Mouse (Mus musculus): ENCODE results near the gene Ift88.

Gene Ift88

GRCm38 (mm10) chr14:57423432-57424211 is at the start of gene Ift88:
Gene Ift88 (plus strand): TSS chr14:57424062.
- in situ Hi-C loops (cut with MboI, MseI) = no loop called here

GRCm38 (mm10) chr14:57375205-57375604 is 48.7 kb upstream of the Ift88 start:
- in situ Hi-C loops (cut with MboI, MseI) = no loop called here

GRCm38 (mm10) chr14:57376016-57376415 is 47.8 kb upstream of the Ift88 start:
- in situ Hi-C loops (cut with MboI, MseI) = no loop called here

GRCm38 (mm10) chr14:57376956-57377355 is 46.9 kb upstream of the Ift88 start:
- in situ Hi-C loops (cut with MboI, MseI) = no loop called here

- in situ Hi-C loops (cut with MboI, MseI) = no loop called here
Measured at GRCm38 (mm10) chr14:57377531-57377930, 46.3 kb upstream of the Ift88 start.

- in situ Hi-C loops (cut with MboI, MseI) = loop anchor here (10.0 kb wide), 1 partner anchor 59 kb away; no protein-coding TSS in a partner anchor
Measured at GRCm38 (mm10) chr14:57385667-57386066, 38.2 kb upstream of the Ift88 start.

- in situ Hi-C loops (cut with MboI, MseI) = loop anchor here (10.0 kb wide), 1 partner anchor 58 kb away; no protein-coding TSS in a partner anchor
Measured at GRCm38 (mm10) chr14:57386758-57387561, 36.9 kb upstream of the Ift88 start.

- in situ Hi-C loops (cut with MboI, MseI) = no loop called here
Measured at GRCm38 (mm10) chr14:57391621-57392020, 32.2 kb upstream of the Ift88 start.

- in situ Hi-C loops (cut with MboI, MseI) = no loop called here
Measured at GRCm38 (mm10) chr14:57392278-57392677, 31.6 kb upstream of the Ift88 start.

GRCm38 (mm10) chr14:57395470-57395869 is 28.4 kb upstream of the Ift88 start:
- in situ Hi-C loops (cut with MboI, MseI) = no loop called here

- in situ Hi-C loops (cut with MboI, MseI) = no loop called here
Measured at GRCm38 (mm10) chr14:57397221-57397620, 26.6 kb upstream of the Ift88 start.

GRCm38 (mm10) chr14:57398065-57398757 is 25.7 kb upstream of the Ift88 start, which contains the start of gene Cryl1:
Gene Cryl1 (minus strand): TSS chr14:57398529.
- in situ Hi-C loops (cut with MboI, MseI) = no loop called here

GRCm38 (mm10) chr14:57398813-57399427 is 24.9 kb upstream of the Ift88 start:
- in situ Hi-C loops (cut with MboI, MseI) = no loop called here

- in situ Hi-C loops (cut with MboI, MseI) = no loop called here
Measured at GRCm38 (mm10) chr14:57402815-57403214, 21.0 kb upstream of the Ift88 start.

GRCm38 (mm10) chr14:57407039-57407987 is 16.5 kb upstream of the Ift88 start:
- in situ Hi-C loops (cut with MboI, MseI) = loop anchor here (5.0 kb wide), 1 partner anchor 35 kb away; no protein-coding TSS in a partner anchor

- in situ Hi-C loops (cut with MboI, MseI) = loop anchor here (5.0 kb wide), 1 partner anchor 36 kb away; no protein-coding TSS in a partner anchor
Measured at GRCm38 (mm10) chr14:57408100-57408499, 15.8 kb upstream of the Ift88 start.

- in situ Hi-C loops (cut with MboI, MseI) = loop anchor here (5.0 kb wide), 1 partner anchor 37 kb away; no protein-coding TSS in a partner anchor
Measured at GRCm38 (mm10) chr14:57409106-57409505, 14.8 kb upstream of the Ift88 start.

GRCm38 (mm10) chr14:57412166-57412565 is 11.7 kb upstream of the Ift88 start:
- in situ Hi-C loops (cut with MboI, MseI) = no loop called here

GRCm38 (mm10) chr14:57417187-57417586 is 6.7 kb upstream of the Ift88 start:
- in situ Hi-C loops (cut with MboI, MseI) = no loop called here

- in situ Hi-C loops (cut with MboI, MseI) = no loop called here
Measured at GRCm38 (mm10) chr14:57424212-57424561, 325 bp downstream of the Ift88 start.
